Mouse (Mus musculus): Measurements from ENCODE around the gene Olfr1360. TPM values are rescaled to one million over a fixed set of nuclear protein-coding genes. Genes with fewer than 3 reads are reported as not detected.

The Olfr1360 gene
- total and polyA plus RNA-seq, 2 experiments from 2014 or later = not detected

GRCm38 (mm10) chr13:21706669-21707068, 29.5 kb upstream of the Olfr1360 start:
- no peak for DNase-seq (ENCODE audit: low spot score)
- Histone ChIP-seq H3K36me3 (replicated peaks; ENCODE audit: control insufficient read depth, insufficient read depth, low read length) (no peaks in the 10 kb centered on the region), H3K4me1 (ENCODE audit: control insufficient read depth, insufficient read depth) (peaks cover 7% of the 10 kb centered on the region; the same call in 1 of the 2 replicates), H3K9ac (replicated peaks; ENCODE audit: low read depth, low read length) (no peak overlapping the region), H3K9me3 (replicated peaks; ENCODE audit: control insufficient read depth, low read length) (no peaks in the 10 kb centered on the region), H3K27me3 (ENCODE audit: control insufficient read depth, insufficient read depth, low read length) (no peaks in the 10 kb centered on the region), H3K4me2 (ENCODE audit: low read depth, low read length) (no peak overlapping the region), H3K4me3 (ENCODE audit: low read depth, low read length) (no peak overlapping the region), H3K27ac (ENCODE audit: low read depth) (no peak overlapping the region)
- no peak for ATAC-seq (ENCODE audit: insufficient read depth, low read depth)
- no peak for TF ChIP-seq EP300 (IDR thresholded peaks at IDR 0.05; ENCODE audit: low read depth)
- TF ChIP-seq CTCF (IDR thresholded peaks at IDR 0.05; ENCODE audit: low read depth) = no peak
- WGBS = 61% methylated on average over 4 of the region's 4 CpGs

- H3K4me2 ChIP-seq (ENCODE audit: low read depth, low read length) = no peak within 1 kb of the TSS
- H3K4me1 ChIP-seq (ENCODE audit: control insufficient read depth, insufficient read depth) = no peaks in the 10 kb centered on the region
- ATAC-seq (ENCODE audit: insufficient read depth, low read depth) = no peak
- no peaks in the 10 kb centered on the region for H3K27me3 ChIP-seq (ENCODE audit: control insufficient read depth, insufficient read depth, low read length)
- no peaks in the 10 kb centered on the region for H3K9me3 ChIP-seq (replicated peaks; ENCODE audit: control insufficient read depth, low read length)
- no peak within 1 kb of the TSS for H3K9ac ChIP-seq (replicated peaks; ENCODE audit: low read depth, low read length)
- H3K36me3 ChIP-seq (replicated peaks; ENCODE audit: control insufficient read depth, insufficient read depth, low read length) = no peaks in the 10 kb centered on the region
- no peak for TF ChIP-seq CTCF (IDR thresholded peaks at IDR 0.05; ENCODE audit: low read depth)
- no peak for TF ChIP-seq EP300 (IDR thresholded peaks at IDR 0.05; ENCODE audit: low read depth)
- H3K4me3 ChIP-seq (ENCODE audit: low read depth, low read length) = no peak within 1 kb of the TSS
- DNase-seq (ENCODE audit: low spot score) = no peak
- H3K27ac ChIP-seq (ENCODE audit: low read depth) = no peak within 1 kb of the TSS
Measured at GRCm38 (mm10) chr13:21697811-21698210, 20.6 kb upstream of the Olfr1360 start, which contains the start of gene Olfr1359. Gene Olfr1359 (plus strand): TSS chr13:21698111.

DNA sequence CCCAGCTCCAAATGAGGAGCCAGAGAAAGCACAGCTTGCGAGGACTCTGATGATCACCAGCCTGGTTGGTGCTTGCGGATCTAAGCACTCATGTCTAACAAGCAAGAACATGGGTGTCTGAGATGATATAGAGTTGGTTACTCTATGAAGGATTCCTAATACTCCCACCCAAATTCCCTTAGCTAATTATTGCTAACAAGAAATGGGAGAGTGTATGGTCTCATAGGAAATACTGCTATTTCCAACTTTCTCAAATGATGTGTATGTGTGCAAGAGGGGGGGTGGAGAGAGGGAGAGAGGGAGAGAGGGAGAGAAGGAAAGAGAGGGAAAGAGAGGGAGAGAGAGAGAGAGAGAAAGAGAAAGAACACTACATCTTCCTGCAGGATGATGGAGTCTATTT, 13.9 kb downstream of the Olfr1360 start, which contains the start of gene Olfr1361:
TSS of gene Olfr1361 (minus strand) at position 101 of the 400 bp plus-strand sequence.
- Histone ChIP-seq H3K9me3 (replicated peaks; ENCODE audit: control insufficient read depth, low read length) (no peaks in the 10 kb centered on the region), H3K4me2 (ENCODE audit: low read depth, low read length) (no peak within 1 kb of the TSS), H3K27ac (ENCODE audit: low read depth) (no peak within 1 kb of the TSS), H3K4me1 (ENCODE audit: control insufficient read depth, insufficient read depth) (no peaks in the 10 kb centered on the region), H3K9ac (replicated peaks; ENCODE audit: low read depth, low read length) (no peak within 1 kb of the TSS), H3K36me3 (replicated peaks; ENCODE audit: control insufficient read depth, insufficient read depth, low read length) (no peaks in the 10 kb centered on the region), H3K27me3 (ENCODE audit: control insufficient read depth, insufficient read depth, low read length) (no peaks in the 10 kb centered on the region), H3K4me3 (ENCODE audit: low read depth, low read length) (no peak within 1 kb of the TSS)
- 72% methylated on average over 2 of the region's 2 CpGs for WGBS
- TF ChIP-seq EP300 (IDR thresholded peaks at IDR 0.05; ENCODE audit: low read depth) (no peak), CTCF (IDR thresholded peaks at IDR 0.05; ENCODE audit: low read depth) (no peak)
- no peak for DNase-seq (ENCODE audit: low spot score)
- no peak for ATAC-seq (ENCODE audit: insufficient read depth, low read depth)

DNA sequence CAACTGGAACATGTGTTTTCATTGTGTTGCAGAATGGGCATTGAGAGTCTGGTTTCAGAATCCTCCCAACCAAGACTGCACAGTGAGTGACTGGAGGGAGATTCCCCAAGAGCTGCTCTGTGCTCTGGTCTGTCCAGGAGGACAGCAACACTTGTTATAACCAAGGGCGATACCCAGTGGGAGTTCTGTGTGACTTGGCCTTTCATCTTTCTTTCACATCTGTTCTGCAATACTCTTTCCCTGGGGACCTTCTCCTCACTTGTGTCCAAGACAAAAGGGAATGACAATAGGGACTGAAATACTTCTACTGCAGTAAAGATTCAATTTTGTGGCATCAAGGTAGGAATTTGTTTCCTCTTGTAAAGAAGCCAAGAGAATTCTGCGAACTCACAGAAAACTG, 34.8 kb downstream of the Olfr1360 start, which contains the start of gene Olfr11:
TSS of gene Olfr11 (minus strand) at position 101 of the 400 bp plus-strand sequence.
- 61% methylated on average over 2 of the region's 2 CpGs for WGBS
- Histone ChIP-seq H3K4me1 (ENCODE audit: control insufficient read depth, insufficient read depth) (no peaks in the 10 kb centered on the region), H3K27me3 (ENCODE audit: control insufficient read depth, insufficient read depth, low read length) (no peaks in the 10 kb centered on the region), H3K9ac (replicated peaks; ENCODE audit: low read depth, low read length) (no peak within 1 kb of the TSS), H3K4me2 (ENCODE audit: low read depth, low read length) (no peak within 1 kb of the TSS), H3K9me3 (replicated peaks; ENCODE audit: control insufficient read depth, low read length) (no peaks in the 10 kb centered on the region), H3K4me3 (ENCODE audit: low read depth, low read length) (no peak within 1 kb of the TSS), H3K36me3 (replicated peaks; ENCODE audit: control insufficient read depth, insufficient read depth, low read length) (no peaks in the 10 kb centered on the region), H3K27ac (ENCODE audit: low read depth) (no peak within 1 kb of the TSS)
- ATAC-seq (ENCODE audit: insufficient read depth, low read depth) (no peak), DNase-seq (ENCODE audit: low spot score) (no peak)
- TF ChIP-seq CTCF (IDR thresholded peaks at IDR 0.05; ENCODE audit: low read depth) (no peak), EP300 (IDR thresholded peaks at IDR 0.05; ENCODE audit: low read depth) (no peak)

Small RNA genes within 50 kb of the gene (microRNA-seq; reads per million reads assigned to microRNA genes)
- not detected for gene Gm44357
- gene Gm44367 = not detected

Other genes starting within 250 kb of the Olfr1360 start
Only the 30 nearest of the 33 such genes appear.
- gene Zkscan4, start 198.5 kb downstream of the Olfr1360 start, total RNA-seq (2014; rRNA removed; ENCODE audit: low replicate concordance) = 0.70 and 1.7 TPM in 2 replicates
- 1.9 and 2.0 TPM in 2 replicates for gene Zkscan4, start 198.5 kb downstream of the Olfr1360 start, polyA plus RNA-seq (2015; fragmentation: Nextera tagmentation; extraction: Ambion mirVana)
- gene Gm10065, start 198.0 kb downstream of the Olfr1360 start, total RNA-seq (2014; rRNA removed; ENCODE audit: low replicate concordance) = not detected in 2 replicates
- gene Gm10065, start 198.0 kb downstream of the Olfr1360 start, polyA plus RNA-seq (2015; fragmentation: Nextera tagmentation; extraction: Ambion mirVana) = not detected in 2 replicates
- 0.08 and 0.15 TPM in 2 replicates for gene AK157302, start 182.2 kb downstream of the Olfr1360 start, total RNA-seq (2014; rRNA removed; ENCODE audit: low replicate concordance)
- 0.93 and 1.3 TPM in 2 replicates for gene AK157302, start 182.2 kb downstream of the Olfr1360 start, polyA plus RNA-seq (2015; fragmentation: Nextera tagmentation; extraction: Ambion mirVana)
- gene Gm11273, start 176.0 kb downstream of the Olfr1360 start, total RNA-seq (2014; rRNA removed; ENCODE audit: low replicate concordance) = 54.7 and 58.8 TPM in 2 replicates
- 27.8 and 29.0 TPM in 2 replicates for gene Gm11273, start 176.0 kb downstream of the Olfr1360 start, polyA plus RNA-seq (2015; fragmentation: Nextera tagmentation; extraction: Ambion mirVana)
- gene Zkscan8, start 146.3 kb downstream of the Olfr1360 start, total RNA-seq (2014; rRNA removed; ENCODE audit: low replicate concordance) = 7.1 and 10.9 TPM in 2 replicates
- 3.0 and 3.4 TPM in 2 replicates for gene Zkscan8, start 146.3 kb downstream of the Olfr1360 start, polyA plus RNA-seq (2015; fragmentation: Nextera tagmentation; extraction: Ambion mirVana)
- gene Olfr1366, start 134.6 kb downstream of the Olfr1360 start, total RNA-seq (2014; rRNA removed; ENCODE audit: low replicate concordance) = not detected in 2 replicates
- gene Olfr1366, start 134.6 kb downstream of the Olfr1360 start, polyA plus RNA-seq (2015; fragmentation: Nextera tagmentation; extraction: Ambion mirVana) = not detected in 2 replicates
- not detected in 2 replicates for gene Olfr1535, start 117.5 kb downstream of the Olfr1360 start, total RNA-seq (2014; rRNA removed; ENCODE audit: low replicate concordance)
- 0.03 TPM in 1 of 2 replicates, not detected in the other for gene Olfr1535, start 117.5 kb downstream of the Olfr1360 start, polyA plus RNA-seq (2015; fragmentation: Nextera tagmentation; extraction: Ambion mirVana)
- gene Olfr1364, start 95.6 kb downstream of the Olfr1360 start, total RNA-seq (2014; rRNA removed; ENCODE audit: low replicate concordance) = not detected in 2 replicates
- gene Olfr1364, start 95.6 kb downstream of the Olfr1360 start, polyA plus RNA-seq (2015; fragmentation: Nextera tagmentation; extraction: Ambion mirVana) = not detected in 2 replicates
- not detected in 2 replicates for gene Olfr1362, start 63.4 kb downstream of the Olfr1360 start, total RNA-seq (2014; rRNA removed; ENCODE audit: low replicate concordance)
- not detected in 2 replicates for gene Olfr1362, start 63.4 kb downstream of the Olfr1360 start, polyA plus RNA-seq (2015; fragmentation: Nextera tagmentation; extraction: Ambion mirVana)
- gene Olfr11, start 34.9 kb downstream of the Olfr1360 start, total RNA-seq (2014; rRNA removed; ENCODE audit: low replicate concordance) = not detected in 2 replicates
- gene Olfr11, start 34.9 kb downstream of the Olfr1360 start, polyA plus RNA-seq (2015; fragmentation: Nextera tagmentation; extraction: Ambion mirVana) = not detected in 2 replicates
- gene Olfr1361, start 14.0 kb downstream of the Olfr1360 start, total RNA-seq (2014; rRNA removed; ENCODE audit: low replicate concordance) = not detected in 2 replicates
- gene Olfr1361, start 14.0 kb downstream of the Olfr1360 start, polyA plus RNA-seq (2015; fragmentation: Nextera tagmentation; extraction: Ambion mirVana) = not detected in 2 replicates
- not detected in 2 replicates for gene Olfr1359, start 20.7 kb upstream of the Olfr1360 start, total RNA-seq (2014; rRNA removed; ENCODE audit: low replicate concordance)
- not detected in 2 replicates for gene Olfr1359, start 20.7 kb upstream of the Olfr1360 start, polyA plus RNA-seq (2015; fragmentation: Nextera tagmentation; extraction: Ambion mirVana)
- 431 and 666 TPM in 2 replicates for gene Hist1h2bl, start 38.7 kb upstream of the Olfr1360 start, total RNA-seq (2014; rRNA removed; ENCODE audit: low replicate concordance)
- 0.55 and 0.98 TPM in 2 replicates for gene Hist1h2bl, start 38.7 kb upstream of the Olfr1360 start, polyA plus RNA-seq (2015; fragmentation: Nextera tagmentation; extraction: Ambion mirVana)
- gene Hist1h2ai, start 39.0 kb upstream of the Olfr1360 start, total RNA-seq (2014; rRNA removed; ENCODE audit: low replicate concordance) = 828 and 1,538 TPM in 2 replicates
- gene Hist1h2ai, start 39.0 kb upstream of the Olfr1360 start, polyA plus RNA-seq (2015; fragmentation: Nextera tagmentation; extraction: Ambion mirVana) = 3.6 and 4.3 TPM in 2 replicates
- 1,332 and 1,437 TPM in 2 replicates for gene Hist1h3h, start 40.3 kb upstream of the Olfr1360 start, total RNA-seq (2014; rRNA removed; ENCODE audit: low replicate concordance)
- gene Hist1h3h, start 40.3 kb upstream of the Olfr1360 start, polyA plus RNA-seq (2015; fragmentation: Nextera tagmentation; extraction: Ambion mirVana) = 1.8 TPM in 1 of 2 replicates, not detected in the other
- gene Hist1h2bm, start 44.6 kb upstream of the Olfr1360 start, total RNA-seq (2014; rRNA removed; ENCODE audit: low replicate concordance) = 1,438 and 1,618 TPM in 2 replicates
- 0.60 and 0.90 TPM in 2 replicates for gene Hist1h2bm, start 44.6 kb upstream of the Olfr1360 start, polyA plus RNA-seq (2015; fragmentation: Nextera tagmentation; extraction: Ambion mirVana)
- 962 and 1,129 TPM in 2 replicates for gene Hist1h4j, start 57.7 kb upstream of the Olfr1360 start, total RNA-seq (2014; rRNA removed; ENCODE audit: low replicate concordance)
- 0.20 and 0.27 TPM in 2 replicates for gene Hist1h4j, start 57.7 kb upstream of the Olfr1360 start, polyA plus RNA-seq (2015; fragmentation: Nextera tagmentation; extraction: Ambion mirVana)
- gene Hist1h4k, start 73.1 kb upstream of the Olfr1360 start, total RNA-seq (2014; rRNA removed; ENCODE audit: low replicate concordance) = 470 and 1,132 TPM in 2 replicates
- 0.55 and 1.4 TPM in 2 replicates for gene Hist1h4k, start 73.1 kb upstream of the Olfr1360 start, polyA plus RNA-seq (2015; fragmentation: Nextera tagmentation; extraction: Ambion mirVana)
- 128 and 633 TPM in 2 replicates for gene Hist1h2ak, start 76.4 kb upstream of the Olfr1360 start, total RNA-seq (2014; rRNA removed; ENCODE audit: low replicate concordance)
- 10.3 and 10.7 TPM in 2 replicates for gene Hist1h2ak, start 76.4 kb upstream of the Olfr1360 start, polyA plus RNA-seq (2015; fragmentation: Nextera tagmentation; extraction: Ambion mirVana)
- gene Hist1h2bn, start 76.7 kb upstream of the Olfr1360 start, total RNA-seq (2014; rRNA removed; ENCODE audit: low replicate concordance) = 1,069 and 1,692 TPM in 2 replicates
- 0.94 and 2.5 TPM in 2 replicates for gene Hist1h2bn, start 76.7 kb upstream of the Olfr1360 start, polyA plus RNA-seq (2015; fragmentation: Nextera tagmentation; extraction: Ambion mirVana)
- gene Hist1h1b, start 103.2 kb upstream of the Olfr1360 start, total RNA-seq (2014; rRNA removed; ENCODE audit: low replicate concordance) = 356 and 550 TPM in 2 replicates
- gene Hist1h1b, start 103.2 kb upstream of the Olfr1360 start, polyA plus RNA-seq (2015; fragmentation: Nextera tagmentation; extraction: Ambion mirVana) = 4.7 and 5.4 TPM in 2 replicates
- gene Hist1h3i, start 106.0 kb upstream of the Olfr1360 start, total RNA-seq (2014; rRNA removed; ENCODE audit: low replicate concordance) = 602 and 1,805 TPM in 2 replicates
- 21.5 and 25.8 TPM in 2 replicates for gene Hist1h3i, start 106.0 kb upstream of the Olfr1360 start, polyA plus RNA-seq (2015; fragmentation: Nextera tagmentation; extraction: Ambion mirVana)
- 677 and 1,354 TPM in 2 replicates for gene Hist1h2an, start 109.8 kb upstream of the Olfr1360 start, total RNA-seq (2014; rRNA removed; ENCODE audit: low replicate concordance)
- 1.8 and 3.3 TPM in 2 replicates for gene Hist1h2an, start 109.8 kb upstream of the Olfr1360 start, polyA plus RNA-seq (2015; fragmentation: Nextera tagmentation; extraction: Ambion mirVana)
- 250 and 332 TPM in 2 replicates for gene Hist1h2bp, start 110.1 kb upstream of the Olfr1360 start, total RNA-seq (2014; rRNA removed; ENCODE audit: low replicate concordance)
- 0.34 and 0.55 TPM in 2 replicates for gene Hist1h2bp, start 110.1 kb upstream of the Olfr1360 start, polyA plus RNA-seq (2015; fragmentation: Nextera tagmentation; extraction: Ambion mirVana)
- 1,204 and 1,722 TPM in 2 replicates for gene Hist1h2bq, start 132.8 kb upstream of the Olfr1360 start, total RNA-seq (2014; rRNA removed; ENCODE audit: low replicate concordance)
- gene Hist1h2bq, start 132.8 kb upstream of the Olfr1360 start, polyA plus RNA-seq (2015; fragmentation: Nextera tagmentation; extraction: Ambion mirVana) = 5.6 and 6.3 TPM in 2 replicates
- not detected in 2 replicates for gene Hist1h2ao, start 133.1 kb upstream of the Olfr1360 start, total RNA-seq (2014; rRNA removed; ENCODE audit: low replicate concordance)
- gene Hist1h2ao, start 133.1 kb upstream of the Olfr1360 start, polyA plus RNA-seq (2015; fragmentation: Nextera tagmentation; extraction: Ambion mirVana) = not detected in 2 replicates
- 1.1 and 2.7 TPM in 2 replicates for gene Hist1h4m, start 134.3 kb upstream of the Olfr1360 start, total RNA-seq (2014; rRNA removed; ENCODE audit: low replicate concordance)
- gene Hist1h4m, start 134.3 kb upstream of the Olfr1360 start, polyA plus RNA-seq (2015; fragmentation: Nextera tagmentation; extraction: Ambion mirVana) = not detected in 2 replicates
- 3,661 and 3,822 TPM in 2 replicates for gene Hist1h4n, start 154.8 kb upstream of the Olfr1360 start, total RNA-seq (2014; rRNA removed; ENCODE audit: low replicate concordance)
- 2.0 and 2.4 TPM in 2 replicates for gene Hist1h4n, start 154.8 kb upstream of the Olfr1360 start, polyA plus RNA-seq (2015; fragmentation: Nextera tagmentation; extraction: Ambion mirVana)
- gene Hist1h2ap, start 156.1 kb upstream of the Olfr1360 start, total RNA-seq (2014; rRNA removed; ENCODE audit: low replicate concordance) = 1,615 and 1,927 TPM in 2 replicates
- gene Hist1h2ap, start 156.1 kb upstream of the Olfr1360 start, polyA plus RNA-seq (2015; fragmentation: Nextera tagmentation; extraction: Ambion mirVana) = 664 and 726 TPM in 2 replicates
- 929 and 1,160 TPM in 2 replicates for gene Hist1h2br, start 156.3 kb upstream of the Olfr1360 start, total RNA-seq (2014; rRNA removed; ENCODE audit: low replicate concordance)
- gene Hist1h2br, start 156.3 kb upstream of the Olfr1360 start, polyA plus RNA-seq (2015; fragmentation: Nextera tagmentation; extraction: Ambion mirVana) = 5.2 and 6.5 TPM in 2 replicates

All from heart, postnatal 0 days (tissue).